Mouse (Mus musculus) spleen, postnatal 14 days (tissue): Measurements from ENCODE around the gene Setd3.
"Not testable (repeated sequence)": the region's sequence is repeated elsewhere in the genome, so short reads cannot be mapped to it uniquely, and the experiment has no call there.

Source experiments
- DNase-seq, 2 experiments: peaks; one replicate each; pipeline ENCODE4 v3.0.0; 2021 to 2022; ENCODE audit warnings: low spot score in 2 of 2

Gene Setd3

GRCm38 (mm10) chr12:108143624-108144498, 35.3 kb downstream of the Setd3 start:
- DNase-seq: no peak

- no peak for DNase-seq
Measured at GRCm38 (mm10) chr12:108135610-108136208, 43.4 kb downstream of the Setd3 start.

GRCm38 (mm10) chr12:108133181-108133580, 45.9 kb downstream of the Setd3 start:
- no peak for DNase-seq

GRCm38 (mm10) chr12:108132450-108133070, 46.6 kb downstream of the Setd3 start:
- no peak for DNase-seq

- peak in 1 of 2 experiments; percentile 21 for DNase-seq
Measured at GRCm38 (mm10) chr12:108121288-108121687, 57.8 kb downstream of the Setd3 start.

- DNase-seq: no peak
Measured at GRCm38 (mm10) chr12:108120434-108120833, 58.7 kb downstream of the Setd3 start.

- DNase-seq: no peak
Measured at GRCm38 (mm10) chr12:108119930-108120329, 59.2 kb downstream of the Setd3 start.

GRCm38 (mm10) chr12:108118902-108119531, 60.1 kb downstream of the Setd3 start:
- DNase-seq: no peak

GRCm38 (mm10) chr12:108118503-108118901, 60.6 kb downstream of the Setd3 start:
- no peak for DNase-seq

GRCm38 (mm10) chr12:108111191-108111590, 67.9 kb downstream of the Setd3 start:
- DNase-seq: no peak

- no peak for DNase-seq
Measured at GRCm38 (mm10) chr12:108110674-108111073, 68.4 kb downstream of the Setd3 start.

GRCm38 (mm10) chr12:108109732-108110131, 69.4 kb downstream of the Setd3 start:
- DNase-seq: no peak

- not testable (repeated sequence) for DNase-seq
Measured at GRCm38 (mm10) chr12:108108591-108108990, 70.5 kb downstream of the Setd3 start.

GRCm38 (mm10) chr12:108103292-108103691, 75.8 kb downstream of the Setd3 start:
- DNase-seq: no peak

- no peak for DNase-seq
Measured at GRCm38 (mm10) chr12:108102119-108102518, 77.0 kb downstream of the Setd3 start.

- no peak for DNase-seq
Measured at GRCm38 (mm10) chr12:108100181-108100580, 78.9 kb downstream of the Setd3 start.

- DNase-seq: no peak
Measured at GRCm38 (mm10) chr12:108098201-108098980, 80.7 kb downstream of the Setd3 start.

- no peak for DNase-seq
Measured at GRCm38 (mm10) chr12:108097643-108098042, 81.5 kb downstream of the Setd3 start.

- DNase-seq: no peak
Measured at GRCm38 (mm10) chr12:108088253-108088652, 90.9 kb downstream of the Setd3 start.

GRCm38 (mm10) chr12:108087489-108087888, 91.6 kb downstream of the Setd3 start:
- peak in 1 of 2 experiments; percentile 4 for DNase-seq

- no peak for DNase-seq
Measured at GRCm38 (mm10) chr12:108078122-108078752, 100.9 kb downstream of the Setd3 start.
